Mouse (Mus musculus) spleen, adult 2 months (tissue): ENCODE measurements at regions not wholly inside any gene's neighbourhood (a gene's known extent, or its start where the extent isn't known, plus 50 kb on each side); places are given as distances from the start of the nearest gene placed in this dataset.

Experiments used
- CTCF ChIP-seq: fragments of 200-500 bp; IDR thresholded peaks from 2 replicates; pipeline ENCODE4 v1.5.1; 2011; ENCODE audit warnings: mild to moderate bottlenecking, inconsistent platforms; ENCODE audit not compliant: insufficient read depth, insufficient read length, insufficient replicate concordance; ENCODE audit errors: extremely low read depth
- POLR2A ChIP-seq: fragments of 200-500 bp; IDR thresholded peaks from 2 replicates; pipeline ENCODE4 v1.6.1; 2011; ENCODE audit warnings: low read depth, low read length, inconsistent platforms

DNA sequence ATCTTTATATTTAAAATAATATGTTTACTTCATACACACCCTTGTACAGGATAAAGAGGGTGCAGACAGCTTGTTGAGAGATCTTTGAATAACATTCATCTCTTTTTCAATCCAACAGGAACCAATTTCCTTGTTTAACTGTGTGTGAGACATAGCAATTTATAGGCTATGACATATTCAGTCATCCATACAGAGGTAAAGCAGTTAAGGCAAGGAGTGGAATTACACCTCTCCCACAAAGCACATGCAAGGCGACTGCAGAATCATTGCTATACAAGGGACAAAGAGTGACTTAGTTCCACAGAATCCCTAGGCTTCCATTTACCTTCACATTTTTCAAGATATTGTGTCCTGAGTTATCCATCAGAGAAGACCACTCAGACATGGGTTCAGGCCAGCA lies 959.0 kb downstream of the Slc22a22 start:
- TF ChIP-seq POLR2A (no peak), CTCF (no peak)
